Comparison of ENCODE assay signal across 9 mouse cellular contexts in genomic region chr2:149350239-149350811, GRCm38 (mm10). TPM values are rescaled to one million over a fixed set of nuclear protein-coding genes. Genes with fewer than 3 reads are reported as not detected.
DNase-seq lines count a peak whose midpoint lies in the region; ATAC-seq lines count a peak whose summit lies in the region.
"Had no signal": no experiment of that assay in that cellular context is flagged by ENCODE, and none has a peak within 500 bp of the region (broad histone marks: within the 10 kb centered on the region; RNA-seq: fewer than 3 reads in every experiment).

No protein-coding gene starts in this region.

- H3K4me1 ChIP-seq in embryonic facial prominence, embryonic 11.5 days (ENCODE audit: control insufficient read depth, insufficient read depth, low read length), result no peaks in the 10 kb centered on the region
- no peaks in the 10 kb centered on the region for H3K4me1 ChIP-seq in intestine, embryonic 14.5 days (replicated peaks; ENCODE audit: control insufficient read depth, insufficient read depth, low read length)
- H3K4me1 ChIP-seq: liver, embryonic 15.5 days had no signal

- no peak overlapping the region for H3K27ac ChIP-seq in embryonic facial prominence, embryonic 11.5 days (replicated peaks; ENCODE audit: low read depth, low read length)
- H3K27ac ChIP-seq in intestine, embryonic 14.5 days (ENCODE audit: low read depth), result no peak overlapping the region
- H3K27ac ChIP-seq: liver, embryonic 15.5 days had no signal

- no peak overlapping the region for H3K4me3 ChIP-seq in embryonic facial prominence, embryonic 11.5 days (ENCODE audit: low read depth, low read length)
- H3K4me3 ChIP-seq in intestine, embryonic 14.5 days (ENCODE audit: low read depth, low read length), result no peak overlapping the region
- H3K4me3 ChIP-seq: liver, embryonic 15.5 days had no signal

- no peaks in the 10 kb centered on the region for H3K9me3 ChIP-seq in embryonic facial prominence, embryonic 11.5 days (replicated peaks; ENCODE audit: control insufficient read depth, low read length)
- H3K9me3 ChIP-seq in intestine, embryonic 14.5 days (ENCODE audit: control insufficient read depth, low read length), result no peaks in the 10 kb centered on the region
- H3K9me3 ChIP-seq: liver, embryonic 15.5 days had no signal

- peak; percentile 14 for DNase-seq in heart, postnatal 4 days
- DNase-seq in heart, adult 11 months, result no peak
- peak; percentile 38 for DNase-seq in adrenal gland, postnatal 14 days
- DNase-seq in embryonic facial prominence, embryonic 11.5 days (ENCODE audit: low spot score), result peak; percentile 69
- DNase-seq in intestine, embryonic 14.5 days (ENCODE audit: low spot score), result peak; percentile 66
- DNase-seq in left cerebral cortex, adult 18-20 months (ENCODE audit: low spot score in 2 of 2), result peak; percentile 29 to 50
- peak; percentile 76 for DNase-seq in mesoderm, embryonic 11.5 days (ENCODE audit: low read depth, low spot score)
- DNase-seq in spleen, postnatal 36 days (ENCODE audit: low spot score in 2 of 2), result peak; percentile 1

- H3K9ac ChIP-seq in embryonic facial prominence, embryonic 11.5 days (replicated peaks; ENCODE audit: low read length), result no peak overlapping the region
- H3K9ac ChIP-seq in intestine, embryonic 14.5 days (ENCODE audit: low read length), result no peak overlapping the region
- H3K9ac ChIP-seq: liver, embryonic 15.5 days had no signal

- WGBS in embryonic facial prominence, embryonic 11.5 days, result 35% methylated on average over 3 of the region's 3 CpGs
- WGBS in intestine, embryonic 14.5 days, result 3% methylated on average over 3 of the region's 3 CpGs

- ATAC-seq in embryonic facial prominence, embryonic 11.5 days (replicated peaks; ENCODE audit: insufficient number of reproducible peaks, low FRiP score, low TSS enrichment, low read depth), result no peak
- ATAC-seq in intestine, embryonic 14.5 days (replicated peaks; ENCODE audit: low FRiP score, low TSS enrichment, low read depth), result 0 out of 2 replicates have a peak, but pooled peaks have one; percentile 58

- H3K27me3 ChIP-seq in embryonic facial prominence, embryonic 11.5 days (ENCODE audit: control insufficient read depth, insufficient read depth, low read length), result no peaks in the 10 kb centered on the region
- H3K27me3 ChIP-seq in intestine, embryonic 14.5 days (replicated peaks; ENCODE audit: control insufficient read depth, insufficient read depth, low read length), result no peaks in the 10 kb centered on the region
- H3K27me3 ChIP-seq: liver, embryonic 15.5 days had no signal

- no peaks in the 10 kb centered on the region for H3K36me3 ChIP-seq in embryonic facial prominence, embryonic 11.5 days (replicated peaks; ENCODE audit: control insufficient read depth, insufficient read depth, low read depth, low read length)
- no peaks in the 10 kb centered on the region for H3K36me3 ChIP-seq in intestine, embryonic 14.5 days (ENCODE audit: control insufficient read depth, insufficient read depth, low read length)
- H3K36me3 ChIP-seq: liver, embryonic 15.5 days had no signal

- H3K4me2 ChIP-seq in embryonic facial prominence, embryonic 11.5 days (ENCODE audit: low read depth, low read length), result no peak overlapping the region
- H3K4me2 ChIP-seq in intestine, embryonic 14.5 days (ENCODE audit: low read length), result no peak overlapping the region
- H3K4me2 ChIP-seq: liver, embryonic 15.5 days had no signal

RNA-seq across cellular contexts. Expression of gene Cst10, which starts 54.5 kb away (rescaled TPM):
- total RNA-seq in heart, postnatal 4 days (2021), result not detected
- total RNA-seq in adrenal gland, postnatal 14 days (2021), result not detected in 2 replicates
- not detected in 2 replicates for polyA plus RNA-seq in embryonic facial prominence, embryonic 11.5 days (2014; fragmentation: Nextera tagmentation; extraction: Ambion mirVana)
- not detected in 2 replicates for polyA plus RNA-seq in intestine, embryonic 14.5 days (2014; fragmentation: Nextera tagmentation; extraction: Ambion mirVana)
- total RNA-seq in left cerebral cortex, adult 18-20 months (2021), result not detected
- polyA plus RNA-seq: liver, embryonic 15.5 days had no signal
